Mouse (Mus musculus) thymus, postnatal 10 days (tissue): ENCODE measurements around the gene Reps2.
A peak's percentile ranks its signal among the peaks of the same experiment; 100 is the strongest.

Experiments used
- DNase-seq, 2 experiments: peaks; one replicate each; pipeline ENCODE4 v3.0.0; 2021; ENCODE audit warnings: low spot score in 2 of 2

The Reps2 gene

GRCm38 (mm10) chrX:162590145-162590790 is 53.2 kb downstream of the Reps2 start:
- DNase-seq = no peak

GRCm38 (mm10) chrX:162589173-162589805 is 54.2 kb downstream of the Reps2 start:
- no peak for DNase-seq

GRCm38 (mm10) chrX:162584349-162584748 is 59.1 kb downstream of the Reps2 start:
- no peak for DNase-seq

DNA sequence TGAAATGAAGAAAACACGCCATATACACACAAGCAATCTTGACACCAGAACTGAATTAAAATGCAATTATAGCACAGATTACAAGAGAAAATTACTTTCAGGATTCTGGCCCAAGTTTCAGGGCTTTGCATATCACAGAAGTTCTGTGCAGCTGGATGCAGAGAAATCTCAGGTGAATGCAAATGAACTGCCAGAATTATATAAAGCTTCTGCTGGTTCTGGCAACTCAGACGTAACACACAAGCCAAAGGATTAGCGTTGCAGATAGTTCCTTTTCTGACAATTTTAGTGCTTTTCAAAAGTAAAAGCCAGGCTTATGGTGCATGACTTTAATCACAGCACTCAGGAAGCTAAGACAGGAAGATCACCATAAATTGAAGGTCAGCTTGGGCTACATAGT is 62.9 kb downstream of the Reps2 start:
- DNase-seq = no peak

GRCm38 (mm10) chrX:162568439-162568838 is 75.0 kb downstream of the Reps2 start:
- DNase-seq = no peak

DNA sequence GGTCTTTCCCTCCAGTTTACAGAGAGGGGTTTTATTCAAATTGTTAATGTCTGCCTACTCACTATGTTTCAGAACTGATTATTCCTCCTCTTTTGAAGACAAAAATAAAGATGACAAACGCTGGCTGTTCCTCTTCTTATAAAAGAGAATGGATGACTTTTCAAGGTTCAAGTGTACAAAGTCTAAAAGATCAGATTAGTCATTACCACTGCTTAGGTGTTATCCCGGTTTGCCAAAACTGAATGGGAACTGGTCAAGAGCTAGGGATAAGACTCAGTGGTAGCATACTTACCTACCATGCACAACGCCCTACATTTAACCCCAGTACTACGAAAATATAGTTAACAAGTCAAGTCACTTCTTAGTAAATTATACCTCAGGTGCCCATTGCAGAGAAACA is 77.9 kb downstream of the Reps2 start:
- DNase-seq = no peak

DNA sequence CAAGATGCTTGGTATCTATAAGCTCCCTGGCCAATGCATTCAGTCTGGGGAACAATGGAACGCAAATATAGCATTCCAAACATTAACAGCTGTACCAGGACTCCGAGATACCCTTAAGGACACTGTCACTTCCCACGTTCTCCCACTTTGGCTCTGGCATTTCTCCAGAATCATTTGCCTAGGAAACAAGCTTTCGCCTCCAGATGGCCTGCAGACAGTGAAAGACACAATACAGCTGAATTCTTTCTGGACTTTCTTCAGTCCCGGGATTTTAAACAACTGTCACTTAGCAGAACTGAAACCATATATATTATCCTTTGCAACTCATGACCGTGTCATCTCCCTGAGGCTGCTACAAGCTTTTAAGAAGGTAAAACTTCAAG is 87.0 kb downstream of the Reps2 start:
- DNase-seq = no peak

GRCm38 (mm10) chrX:162555729-162556458 is 87.6 kb downstream of the Reps2 start:
- DNase-seq = no peak

DNA sequence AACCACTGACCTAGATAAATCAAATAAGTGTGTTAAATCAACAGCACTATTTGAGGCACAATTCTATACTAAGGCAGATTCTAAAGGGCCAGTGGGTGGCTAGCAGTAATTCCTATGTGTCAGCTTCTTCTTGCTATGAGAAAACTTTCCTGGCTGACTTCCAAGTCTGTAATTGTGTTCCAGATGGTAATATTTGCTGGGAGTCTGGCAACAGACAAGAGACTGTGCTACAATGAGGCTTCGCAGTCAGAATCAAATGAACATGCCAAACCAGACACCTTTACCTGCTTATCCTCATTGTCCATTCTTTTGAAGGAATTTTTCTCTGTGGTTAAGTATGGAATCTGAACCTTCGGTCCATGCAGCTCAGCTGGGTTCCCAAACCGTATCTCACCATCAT is 88.9 kb downstream of the Reps2 start:
- no peak for DNase-seq

DNA sequence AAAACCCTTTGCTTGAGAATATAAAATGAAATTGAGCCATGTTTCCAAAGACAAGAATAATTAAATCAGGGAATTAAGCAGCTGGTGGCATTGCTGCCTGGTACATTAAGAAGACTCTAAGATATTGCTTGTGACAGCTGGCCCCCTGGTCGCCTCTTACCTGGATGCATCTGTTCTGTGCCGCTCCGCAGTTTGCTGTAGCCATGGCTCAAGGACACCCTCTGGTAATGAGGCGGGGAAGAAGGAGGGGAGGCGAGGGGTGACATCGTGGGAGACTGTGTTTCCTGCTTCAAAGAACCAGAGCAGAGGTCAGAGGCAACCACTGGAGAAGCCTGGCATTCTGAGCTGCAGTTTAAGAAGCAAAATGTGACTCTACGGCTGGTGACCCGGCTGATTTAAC is 91.1 kb downstream of the Reps2 start:
- no peak for DNase-seq

GRCm38 (mm10) chrX:162545037-162545436 is 98.4 kb downstream of the Reps2 start:
- no peak for DNase-seq

- DNase-seq = no peak
Measured at GRCm38 (mm10) chrX:162542576-162543227, 100.7 kb downstream of the Reps2 start.

GRCm38 (mm10) chrX:162541961-162542360 is 101.5 kb downstream of the Reps2 start:
- no peak for DNase-seq

- DNase-seq = no peak
Measured at GRCm38 (mm10) chrX:162531016-162531415, 112.4 kb downstream of the Reps2 start.

DNA sequence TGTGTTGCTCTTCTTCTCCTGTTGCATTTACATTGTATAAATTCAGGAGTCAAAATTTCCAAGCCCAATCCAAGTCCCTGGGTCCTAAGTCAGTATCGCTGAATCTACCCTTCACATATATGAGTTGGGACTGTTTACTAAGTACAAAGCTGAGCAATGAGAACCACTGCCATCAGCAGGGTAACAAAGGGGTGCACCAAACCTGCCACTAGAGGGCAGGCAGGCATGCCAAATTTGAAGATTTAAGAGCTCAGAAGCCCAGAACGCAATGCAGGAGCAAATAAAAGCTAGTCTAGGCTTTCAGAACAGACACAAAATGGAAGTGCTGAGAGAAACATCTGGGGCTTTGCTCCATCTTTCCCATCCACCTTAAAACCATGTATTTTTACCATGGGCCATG is 116.2 kb downstream of the Reps2 start:
- peak in 1 of 2 experiments; percentile 3 for DNase-seq

- no peak for DNase-seq
Measured at GRCm38 (mm10) chrX:162521831-162522514, 121.5 kb downstream of the Reps2 start.

GRCm38 (mm10) chrX:162521197-162521596 is 122.3 kb downstream of the Reps2 start:
- no peak for DNase-seq

DNA sequence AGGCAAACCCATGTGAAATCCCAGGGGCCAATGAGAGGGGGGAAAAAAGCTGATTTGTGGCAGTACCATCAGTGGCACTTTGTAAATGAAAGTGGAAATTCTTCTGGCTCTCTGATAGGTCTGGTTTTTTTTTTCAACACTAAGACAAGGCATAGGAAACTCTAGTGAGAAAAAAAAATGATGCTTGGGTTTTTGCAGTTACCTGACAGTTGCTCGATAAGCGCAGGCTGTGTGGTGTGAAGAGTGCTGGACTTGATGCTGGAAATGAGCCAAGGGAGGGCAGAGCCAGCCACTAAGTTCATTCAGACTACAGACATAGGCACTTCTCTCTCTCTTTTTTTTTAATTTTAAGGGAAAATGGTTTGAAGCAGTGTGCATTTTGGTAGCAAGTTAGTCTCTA is 123.1 kb downstream of the Reps2 start:
- no peak for DNase-seq

DNA sequence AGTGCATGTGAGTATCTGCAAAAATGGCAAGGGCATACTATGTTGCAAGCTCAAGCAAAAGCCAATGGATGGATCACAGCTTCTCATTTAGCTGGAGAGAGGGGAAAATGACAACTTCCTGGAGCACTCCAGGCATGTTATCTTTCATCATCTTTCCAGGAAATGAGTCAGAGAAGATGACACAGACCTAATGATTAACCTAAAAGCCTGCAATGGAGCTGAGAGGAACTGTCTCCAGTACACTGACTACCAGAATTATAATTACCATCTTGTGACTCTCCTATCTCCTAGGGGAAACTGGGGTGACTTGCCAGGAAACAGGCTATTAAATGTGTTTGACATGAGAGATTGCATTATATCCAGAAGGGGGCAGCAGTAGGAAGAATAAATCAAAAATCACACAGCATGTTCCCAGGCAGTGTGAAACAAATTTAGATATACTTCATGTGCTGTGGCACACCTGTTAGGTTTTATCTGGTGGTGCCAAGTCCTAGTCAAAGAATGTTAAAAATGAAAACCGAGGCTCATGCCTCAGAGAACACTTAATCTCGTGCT is 132.9 kb downstream of the Reps2 start:
- DNase-seq = no peak

- no peak for DNase-seq
Measured at GRCm38 (mm10) chrX:162505186-162505585, 138.3 kb downstream of the Reps2 start.

GRCm38 (mm10) chrX:162503436-162503835 is 140.0 kb downstream of the Reps2 start:
- DNase-seq = no peak

GRCm38 (mm10) chrX:162500962-162501361 is 142.5 kb downstream of the Reps2 start:
- no peak for DNase-seq
